Mouse (Mus musculus) embryo, embryonic 11 days (tissue): Measurements from ENCODE around the gene Map2k6.

ENCODE experiments used
- DNase-seq: peaks from one replicate; pipeline ENCODE4 v3.0.0-alpha.2; 2015

The Map2k6 gene

GRCm38 (mm10) chr11:110572548-110572947 lies 173.6 kb downstream of the Map2k6 start:
- DNase-seq: peak; percentile 78
